Mouse (Mus musculus): ENCODE data around the gene Uox. TPM values are rescaled to one million over a fixed set of nuclear protein-coding genes. Genes with fewer than 3 reads are reported as not detected.

The Uox gene
- total and polyA plus RNA-seq, 2 experiments, result 512 to 1,668 TPM

- WGBS, result 59% methylated on average over 4 of the region's 4 CpGs
- H3K27me3 ChIP-seq (ENCODE audit: control insufficient read depth, insufficient read depth, low read length), result no peaks in the 10 kb centered on the region
- DNase-seq (ENCODE audit: extremely low read depth, low read depth, low spot score), result no peak
- TF ChIP-seq POLR2A (IDR thresholded peaks at IDR 0.05; ENCODE audit: extremely low read depth, insufficient read depth, low read length), result no peak
- TF ChIP-seq CTCF (IDR thresholded peaks at IDR 0.05; ENCODE audit: low read depth, low read length), result no peak
- H3K79me2 ChIP-seq (ENCODE audit: control insufficient read depth, insufficient read depth, low read length), result no peaks in the 10 kb centered on the region
- H3K36me3 ChIP-seq (ENCODE audit: control insufficient read depth, insufficient read depth, low read length), result no peaks in the 10 kb centered on the region
- no peak overlapping the region for H3K4me3 ChIP-seq (ENCODE audit: insufficient read depth, low read depth, low read length)
- no peak overlapping the region for H3K27ac ChIP-seq (replicated peaks; ENCODE audit: insufficient read depth, low read depth, low read length)
- H3K9ac ChIP-seq (ENCODE audit: low read depth, low read length), result no peak overlapping the region
- H3K4me1 ChIP-seq (ENCODE audit: control insufficient read depth, insufficient read depth, low read length), result no peaks in the 10 kb centered on the region
These were observed 29.5 kb upstream of the Uox start for GRCm38 (mm10) chr3:146540521-146541273.

DNA sequence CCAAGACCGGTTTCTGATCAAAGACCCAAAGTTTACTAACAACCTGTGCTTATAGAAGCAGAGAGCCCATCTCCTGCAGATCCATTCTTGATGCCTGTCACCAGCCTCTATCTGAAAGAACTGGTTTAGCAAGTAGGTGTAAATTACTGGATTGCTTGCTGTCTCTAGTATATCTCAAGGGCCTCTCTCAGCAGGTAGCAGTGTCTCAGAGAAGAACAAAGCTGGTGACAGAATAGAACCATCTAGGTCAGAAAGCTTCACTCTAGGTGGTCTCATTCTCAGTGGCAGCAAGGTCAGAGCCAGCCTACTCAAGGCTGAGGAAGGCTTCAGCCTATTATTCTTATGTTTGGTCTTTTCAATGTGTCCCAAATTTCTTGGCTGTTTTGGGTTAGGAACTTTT, 26.6 kb upstream of the Uox start:
- WGBS, result 49% methylated on average over 1 of the region's 1 CpGs
- H3K27ac ChIP-seq (replicated peaks; ENCODE audit: insufficient read depth, low read depth, low read length), result no peak overlapping the region

DNA sequence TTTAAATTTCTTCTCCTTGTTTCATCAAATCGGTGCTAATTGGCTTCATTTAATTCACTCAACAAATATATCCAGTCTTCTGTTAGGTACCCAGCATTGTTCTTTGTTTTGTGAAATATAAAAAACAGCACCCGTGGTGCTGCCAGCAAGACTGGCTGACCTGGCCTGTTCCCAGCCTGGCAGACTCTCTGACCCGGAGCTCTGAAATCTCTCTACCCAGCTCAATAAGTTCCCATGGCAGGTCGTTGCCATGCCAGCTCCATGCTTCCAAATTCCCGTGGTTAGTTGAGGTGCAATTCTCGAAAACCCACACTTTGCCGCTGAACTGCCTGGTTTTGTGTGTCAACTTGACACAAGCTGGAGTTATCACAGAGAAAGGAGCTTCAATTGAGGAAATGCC, 15.4 kb upstream of the Uox start:
- Histone ChIP-seq H3K27me3 (ENCODE audit: control insufficient read depth, insufficient read depth, low read length) (no peaks in the 10 kb centered on the region), H3K4me3 (ENCODE audit: insufficient read depth, low read depth, low read length) (no peak overlapping the region), H3K27ac (replicated peaks; ENCODE audit: insufficient read depth, low read depth, low read length) (no peak overlapping the region), H3K4me1 (ENCODE audit: control insufficient read depth, insufficient read depth, low read length) (no peaks in the 10 kb centered on the region), H3K36me3 (ENCODE audit: control insufficient read depth, insufficient read depth, low read length) (no peaks in the 10 kb centered on the region), H3K79me2 (ENCODE audit: control insufficient read depth, insufficient read depth, low read length) (no peaks in the 10 kb centered on the region), H3K9ac (ENCODE audit: low read depth, low read length) (no peak overlapping the region)
- DNase-seq (ENCODE audit: extremely low read depth, low read depth, low spot score), result no peak
- TF ChIP-seq POLR2A (IDR thresholded peaks at IDR 0.05; ENCODE audit: extremely low read depth, insufficient read depth, low read length), result no peak
- no peak for TF ChIP-seq CTCF (IDR thresholded peaks at IDR 0.05; ENCODE audit: low read depth, low read length)
- WGBS, result 69% methylated on average over 7 of the region's 7 CpGs

More for the DNA sequence above, 26.6 kb upstream of the Uox start:
- Histone ChIP-seq H3K9ac (ENCODE audit: low read depth, low read length) (no peak overlapping the region), H3K4me1 (ENCODE audit: control insufficient read depth, insufficient read depth, low read length) (no peaks in the 10 kb centered on the region), H3K36me3 (ENCODE audit: control insufficient read depth, insufficient read depth, low read length) (no peaks in the 10 kb centered on the region), H3K27me3 (ENCODE audit: control insufficient read depth, insufficient read depth, low read length) (no peaks in the 10 kb centered on the region), H3K4me3 (ENCODE audit: insufficient read depth, low read depth, low read length) (no peak overlapping the region), H3K79me2 (ENCODE audit: control insufficient read depth, insufficient read depth, low read length) (no peaks in the 10 kb centered on the region)
- TF ChIP-seq POLR2A (IDR thresholded peaks at IDR 0.05; ENCODE audit: extremely low read depth, insufficient read depth, low read length), result no peak
- TF ChIP-seq CTCF (IDR thresholded peaks at IDR 0.05; ENCODE audit: low read depth, low read length), result no peak
- no peak for DNase-seq (ENCODE audit: extremely low read depth, low read depth, low spot score)

GRCm38 (mm10) chr3:146556567-146556966, 13.7 kb upstream of the Uox start:
- H3K4me3 ChIP-seq (ENCODE audit: insufficient read depth, low read depth, low read length), result no peak overlapping the region
- no peak overlapping the region for H3K27ac ChIP-seq (replicated peaks; ENCODE audit: insufficient read depth, low read depth, low read length)
- no peak overlapping the region for H3K9ac ChIP-seq (ENCODE audit: low read depth, low read length)
- no peaks in the 10 kb centered on the region for H3K27me3 ChIP-seq (ENCODE audit: control insufficient read depth, insufficient read depth, low read length)
- TF ChIP-seq POLR2A (IDR thresholded peaks at IDR 0.05; ENCODE audit: extremely low read depth, insufficient read depth, low read length) (no peak), CTCF (IDR thresholded peaks at IDR 0.05; ENCODE audit: low read depth, low read length) (no peak)
- H3K36me3 ChIP-seq (ENCODE audit: control insufficient read depth, insufficient read depth, low read length), result no peaks in the 10 kb centered on the region
- DNase-seq (ENCODE audit: extremely low read depth, low read depth, low spot score), result no peak
- H3K79me2 ChIP-seq (ENCODE audit: control insufficient read depth, insufficient read depth, low read length), result no peaks in the 10 kb centered on the region
- 83% methylated on average over 1 of the region's 1 CpGs for WGBS
- no peaks in the 10 kb centered on the region for H3K4me1 ChIP-seq (ENCODE audit: control insufficient read depth, insufficient read depth, low read length)

DNA sequence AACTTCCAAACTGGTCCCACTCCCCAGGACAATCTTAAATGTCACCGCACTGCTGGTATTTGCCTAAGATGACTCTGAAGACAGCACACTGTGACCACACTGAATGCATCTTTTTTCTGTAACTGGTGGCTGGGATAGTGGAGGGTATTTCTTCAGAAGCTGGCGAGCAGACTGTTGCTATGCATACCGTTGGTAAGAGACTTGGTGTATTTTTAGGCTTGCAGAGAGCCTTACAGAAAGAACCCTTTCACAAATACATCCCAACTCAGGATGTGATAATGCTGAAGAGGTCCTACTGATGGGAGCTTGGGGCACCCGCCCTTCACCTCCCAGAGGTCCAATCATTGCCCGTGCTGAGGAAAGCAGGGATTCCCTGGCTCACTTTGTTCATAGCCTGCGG, 12.7 kb upstream of the Uox start:
- no peaks in the 10 kb centered on the region for H3K79me2 ChIP-seq (ENCODE audit: control insufficient read depth, insufficient read depth, low read length)
- no peak overlapping the region for H3K27ac ChIP-seq (replicated peaks; ENCODE audit: insufficient read depth, low read depth, low read length)
- H3K27me3 ChIP-seq (ENCODE audit: control insufficient read depth, insufficient read depth, low read length), result no peaks in the 10 kb centered on the region
- DNase-seq (ENCODE audit: extremely low read depth, low read depth, low spot score), result no peak
- H3K4me3 ChIP-seq (ENCODE audit: insufficient read depth, low read depth, low read length), result no peak overlapping the region
- H3K4me1 ChIP-seq (ENCODE audit: control insufficient read depth, insufficient read depth, low read length), result no peaks in the 10 kb centered on the region
- H3K36me3 ChIP-seq (ENCODE audit: control insufficient read depth, insufficient read depth, low read length), result no peaks in the 10 kb centered on the region
- WGBS, result 90% methylated on average over 6 of the region's 6 CpGs
- TF ChIP-seq POLR2A (IDR thresholded peaks at IDR 0.05; ENCODE audit: extremely low read depth, insufficient read depth, low read length) (no peak), CTCF (IDR thresholded peaks at IDR 0.05; ENCODE audit: low read depth, low read length) (no peak)
- no peak overlapping the region for H3K9ac ChIP-seq (ENCODE audit: low read depth, low read length)

- no peaks in the 10 kb centered on the region for H3K36me3 ChIP-seq (ENCODE audit: control insufficient read depth, insufficient read depth, low read length)
- H3K9ac ChIP-seq (ENCODE audit: low read depth, low read length), result no peak overlapping the region
- no peaks in the 10 kb centered on the region for H3K27me3 ChIP-seq (ENCODE audit: control insufficient read depth, insufficient read depth, low read length)
- H3K27ac ChIP-seq (replicated peaks; ENCODE audit: insufficient read depth, low read depth, low read length), result no peak overlapping the region
- 94% methylated on average over 7 of the region's 7 CpGs for WGBS
- H3K4me1 ChIP-seq (ENCODE audit: control insufficient read depth, insufficient read depth, low read length), result peaks cover 8% of the 10 kb centered on the region
- no peak overlapping the region for H3K4me3 ChIP-seq (ENCODE audit: insufficient read depth, low read depth, low read length)
- H3K79me2 ChIP-seq (ENCODE audit: control insufficient read depth, insufficient read depth, low read length), result no peaks in the 10 kb centered on the region
- DNase-seq (ENCODE audit: extremely low read depth, low read depth, low spot score), result no peak
- TF ChIP-seq POLR2A (IDR thresholded peaks at IDR 0.05; ENCODE audit: extremely low read depth, insufficient read depth, low read length), result no peak
- TF ChIP-seq CTCF (IDR thresholded peaks at IDR 0.05; ENCODE audit: low read depth, low read length), result no peak
These were observed 7.3 kb upstream of the Uox start for GRCm38 (mm10) chr3:146562936-146563335.
